Mouse (Mus musculus) CH12.LX (cell line): ENCODE measurements around the gene Aqr.

ENCODE experiments used
- BHLHE40 ChIP-seq: IDR thresholded peaks from 2 replicates; pipeline ENCODE4 v1.6.1; 2011; ENCODE audit warnings: mild to moderate bottlenecking, low read depth, low read length, improper control_type of control experiment
- CHD2 ChIP-seq: IDR thresholded peaks from 2 replicates; pipeline ENCODE4 v1.6.1; 2011; ENCODE audit warnings: low read length, improper control_type of control experiment
- CTCF ChIP-seq, 2 experiments: IDR thresholded peaks in 1 of 2; conservative IDR thresholded peaks in 1 of 2; 2 replicates each; pipeline ENCODE4 v1.5.1; 2011 to 2012; ENCODE audit warnings: low read depth in 2 of 2, low read length in 2 of 2, improper control_type of control experiment in 1 of 2, inconsistent platforms in 1 of 2, mild to moderate bottlenecking in 1 of 2, moderate library complexity in 1 of 2
- IRF4 ChIP-seq: IDR thresholded peaks from 2 replicates; pipeline ENCODE4 v1.6.1; 2014; ENCODE audit warnings: low read depth, mild to moderate bottlenecking, inconsistent platforms, low read length, improper control_type of control experiment
- NELFE ChIP-seq: IDR thresholded peaks from 2 replicates; pipeline ENCODE4 v1.6.1; 2011; ENCODE audit warnings: low read depth, low read length, improper control_type of control experiment
- PAX5 ChIP-seq: IDR thresholded peaks from 2 replicates; pipeline ENCODE4 v1.6.1; 2012; ENCODE audit warnings: low read length, inconsistent platforms, mixed read lengths
- POLR2A ChIP-seq: IDR thresholded peaks from 2 replicates; pipeline ENCODE4 v1.6.1; 2011; ENCODE audit warnings: low read depth, mild to moderate bottlenecking, improper control_type of control experiment, low read length
- POLR2AphosphoS2 ChIP-seq: IDR thresholded peaks from 2 replicates; pipeline ENCODE4 v1.6.1; 2011; ENCODE audit warnings: low read depth, low read length, improper control_type of control experiment
- SMC3 ChIP-seq: IDR thresholded peaks from 2 replicates; pipeline ENCODE4 v1.6.1; 2011; ENCODE audit warnings: low read depth, low read length, improper control_type of control experiment

DNA sequence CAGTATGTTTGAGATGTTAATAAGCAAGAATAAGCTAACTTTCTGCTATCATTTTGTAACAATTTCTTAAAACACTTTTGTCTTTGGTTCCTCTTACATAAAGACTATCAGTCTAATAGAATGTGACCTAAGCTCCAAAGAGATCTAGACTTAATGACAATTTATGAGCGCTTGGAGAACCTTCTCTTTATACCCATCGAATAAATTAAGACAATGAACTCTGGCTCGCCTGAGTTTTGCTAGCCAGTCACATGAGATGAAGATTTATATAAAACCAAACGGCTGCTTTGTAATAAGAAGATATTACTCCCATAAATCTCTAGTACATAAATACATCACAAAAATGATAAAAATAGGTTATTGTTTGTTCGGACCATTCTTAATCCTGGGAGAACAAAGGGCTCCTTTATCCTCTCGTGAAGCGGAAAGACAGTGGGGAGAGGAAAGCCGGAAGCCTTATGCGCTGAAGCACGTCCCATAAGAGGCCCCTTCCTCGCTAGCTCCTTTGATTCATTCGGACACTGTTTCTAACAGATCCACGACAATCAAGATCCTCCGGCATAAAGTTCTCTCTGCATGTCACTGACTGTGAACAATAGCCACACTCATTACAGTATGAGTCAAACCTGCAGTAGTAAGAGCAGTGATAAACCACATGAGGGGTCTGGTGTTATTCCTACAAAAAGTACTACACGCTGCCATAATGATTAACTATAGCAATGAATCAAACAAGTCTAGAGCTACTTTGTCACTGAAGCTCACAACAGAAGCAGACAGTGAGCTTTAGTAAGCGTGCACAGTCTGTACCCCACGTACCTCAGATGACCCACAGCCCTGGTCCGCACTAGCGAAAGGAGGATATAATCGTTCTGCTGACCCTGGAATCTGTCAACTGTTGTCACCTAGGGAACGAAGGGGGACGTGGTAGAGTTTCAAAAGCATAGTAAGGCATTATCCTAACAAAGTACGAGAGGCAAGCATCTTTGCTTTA lies 79.2 kb downstream of the Aqr start:
- TF ChIP-seq SMC3, result no peak
- TF ChIP-seq POLR2A, result no peak
- TF ChIP-seq CTCF (conservative IDR thresholded peaks at IDR 0.05 in 1 of 2, IDR thresholded peaks at IDR 0.05 in 1 of 2; ENCODE audit: low read depth in 2 of 2, low read length in 2 of 2), result no peak
- TF ChIP-seq NELFE, result no peak
- no peak for TF ChIP-seq PAX5
- TF ChIP-seq BHLHE40, result no peak
- no peak for TF ChIP-seq POLR2AphosphoS2
- no peak for TF ChIP-seq IRF4
- TF ChIP-seq CHD2, result no peak
